Mouse (Mus musculus) hindbrain, postnatal 0 days (tissue): ENCODE results near the gene Igfbp4. TPM values are rescaled to one million over a fixed set of nuclear protein-coding genes. Genes with fewer than 3 reads are reported as not detected.

Experiments
- ATAC-seq: fragments of 200-750 bp; cut with Nextera tagmentation; 2 replicates; pipeline ENCODE4 v1.8.0; 2017; ENCODE audit warnings: mild to moderate bottlenecking, moderate TSS enrichment, moderate library complexity
- DNase-seq: peaks from one replicate; pipeline ENCODE4 v3.0.0-alpha.2; 2015; ENCODE audit warnings: low spot score
- H3K27ac ChIP-seq: fragments of 300-500 bp; sonication (generic); 2 replicates; pipeline ENCODE4 v1.5.1; 2014; ENCODE audit warnings: mild to moderate bottlenecking
- H3K27me3 ChIP-seq: fragments of 300-500 bp; sonication (generic); 2 replicates; pipeline ENCODE4 v1.6.1; 2014; ENCODE audit warnings: low read length, mixed read lengths; ENCODE audit not compliant: insufficient read depth
- H3K36me3 ChIP-seq: fragments of 300-500 bp; sonication (generic); 2 replicates; pipeline ENCODE4 v1.6.1; 2014; ENCODE audit warnings: low read length, mixed read lengths; ENCODE audit not compliant: insufficient read depth
- H3K4me1 ChIP-seq: fragments of 300-500 bp; sonication (generic); 2 replicates; pipeline ENCODE4 v1.6.1; 2014; ENCODE audit warnings: antibody characterized with exemption, low read length, mixed read lengths; ENCODE audit not compliant: insufficient read depth
- H3K4me2 ChIP-seq: fragments of 300-500 bp; sonication (generic); 2 replicates; pipeline ENCODE4 v1.6.1; 2014; ENCODE audit warnings: low read depth, mild to moderate bottlenecking, low read length, moderate library complexity, mixed read lengths
- H3K4me3 ChIP-seq: fragments of 300-500 bp; sonication (generic); 2 replicates; pipeline ENCODE4 v1.5.1; 2014; ENCODE audit warnings: low read length
- H3K9ac ChIP-seq: fragments of 300-500 bp; sonication (generic); replicated peaks from 2 replicates; pipeline ENCODE4 v1.6.1; 2014; ENCODE audit warnings: mild to moderate bottlenecking, low read length, moderate library complexity, mixed read lengths
- H3K9me3 ChIP-seq: fragments of 300-500 bp; sonication (generic); 2 replicates; pipeline ENCODE4 v1.6.1; 2016; ENCODE audit warnings: low read length, mixed read lengths
- CTCF ChIP-seq: IDR thresholded peaks from 2 replicates; pipeline ENCODE4 v1.5.1; 2016; ENCODE audit warnings: antibody characterized with exemption, control low read depth, low read depth
- WGBS: fragments of 180-500 bp; shearing (Covaris S2); extraction: QIAGEN DNeasy Blood & Tissue Kit; methylation state at CpG from one replicate; pipeline ENCODE4 v1.1.7; 2014; 5-methylcytosine and 5-hydroxymethylcytosine counted together
- polyA plus RNA-seq: library from polyadenylated mRNA; unstranded; fragments of >200 nt; fragmentation: Nextera tagmentation; extraction: Ambion mirVana; gene quantifications from 2 replicates; pipeline ENCODE4 v1.2.1, GENCODE M21; 2015
- total RNA-seq: library from RNA; depleted of rRNA; stranded (reverse); fragments of >200 nt; gene quantifications from 2 replicates; pipeline ENCODE4 v1.2.3, GENCODE M21; 2014; rRNA removed

Gene Igfbp4
- total and polyA plus RNA-seq, 2 experiments from 2014 or later: 81.3 to 103 TPM

DNA sequence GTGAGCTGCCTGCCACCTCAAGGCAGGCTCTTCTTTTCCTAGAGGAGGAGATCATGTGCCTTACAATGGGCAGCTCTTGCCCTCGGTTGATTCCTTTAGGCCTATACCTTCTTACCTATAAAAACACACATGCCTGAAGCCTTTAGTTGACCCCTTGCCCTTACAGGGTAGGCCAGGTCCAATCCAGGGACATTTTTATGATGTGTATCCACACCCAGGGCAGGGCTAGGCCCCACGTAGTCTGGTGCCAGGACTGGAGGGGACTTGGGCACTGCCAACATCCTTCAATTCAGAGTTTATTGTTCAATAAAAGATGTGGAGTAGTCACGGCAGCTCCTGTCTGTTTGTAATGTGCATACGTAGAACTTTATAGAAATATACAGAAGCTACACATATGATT lies 55.4 kb downstream of the Igfbp4 start:
- no peak for ATAC-seq
- WGBS: 72% methylated on average over 4 of the region's 4 CpGs
- no peak overlapping the region for H3K27ac ChIP-seq

GRCm38 (mm10) chr11:99096996-99097774 lies 56.1 kb downstream of the Igfbp4 start:
- no peak for TF ChIP-seq CTCF

More for the DNA sequence above, 55.4 kb downstream of the Igfbp4 start:
- Histone ChIP-seq H3K27me3 (no peaks in the 10 kb centered on the region), H3K4me2 (no peak overlapping the region), H3K36me3 (no peaks in the 10 kb centered on the region), H3K9me3 (no peaks in the 10 kb centered on the region), H3K4me3 (no peak overlapping the region), H3K9ac (no peak overlapping the region), H3K4me1 (no peaks in the 10 kb centered on the region)
- TF ChIP-seq CTCF: no peak
- DNase-seq: no peak

GRCm38 (mm10) chr11:99098924-99099323 lies 57.9 kb downstream of the Igfbp4 start:
- Histone ChIP-seq H3K9me3 (no peaks in the 10 kb centered on the region), H3K27me3 (no peaks in the 10 kb centered on the region), H3K9ac (no peak overlapping the region), H3K36me3 (no peaks in the 10 kb centered on the region), H3K4me3 (no peak overlapping the region), H3K4me1 (no peaks in the 10 kb centered on the region), H3K27ac (no peak overlapping the region), H3K4me2 (no peak overlapping the region)
- TF ChIP-seq CTCF: no peak
- WGBS: 92% methylated on average over 9 of the region's 9 CpGs
- DNase-seq (no peak), ATAC-seq (no peak)

More at GRCm38 (mm10) chr11:99096996-99097774, 56.1 kb downstream of the Igfbp4 start:
- Histone ChIP-seq H3K4me1 (no peaks in the 10 kb centered on the region), H3K27me3 (no peaks in the 10 kb centered on the region), H3K4me3 (no peak overlapping the region), H3K27ac (no peak overlapping the region), H3K4me2 (no peak overlapping the region), H3K36me3 (no peaks in the 10 kb centered on the region), H3K9ac (no peak overlapping the region), H3K9me3 (no peaks in the 10 kb centered on the region)
- WGBS: 72% methylated on average over 8 of the region's 8 CpGs
- no peak for ATAC-seq
- DNase-seq: no peak

- no peaks in the 10 kb centered on the region for H3K36me3 ChIP-seq
- H3K4me2 ChIP-seq: no peak overlapping the region
- H3K27me3 ChIP-seq: no peaks in the 10 kb centered on the region
- H3K4me1 ChIP-seq: no peaks in the 10 kb centered on the region
- H3K4me3 ChIP-seq: no peak overlapping the region
- ATAC-seq (no peak), DNase-seq (no peak)
- H3K9ac ChIP-seq: no peak overlapping the region
- TF ChIP-seq CTCF: no peak
- no peak overlapping the region for H3K27ac ChIP-seq
- no peaks in the 10 kb centered on the region for H3K9me3 ChIP-seq
- WGBS: 62% methylated on average over 7 of the region's 7 CpGs
Observed at GRCm38 (mm10) chr11:99099516-99099915, 58.5 kb downstream of the Igfbp4 start.

GRCm38 (mm10) chr11:99100215-99100614 lies 59.2 kb downstream of the Igfbp4 start:
- Histone ChIP-seq H3K9me3 (no peaks in the 10 kb centered on the region), H3K9ac (no peak overlapping the region), H3K36me3 (no peaks in the 10 kb centered on the region), H3K4me1 (no peaks in the 10 kb centered on the region), H3K27ac (no peak overlapping the region), H3K4me3 (no peak overlapping the region), H3K4me2 (no peak overlapping the region), H3K27me3 (no peaks in the 10 kb centered on the region)
- no peak for ATAC-seq
- DNase-seq: no peak
- no peak for TF ChIP-seq CTCF
- WGBS: 83% methylated on average over 5 of the region's 5 CpGs

GRCm38 (mm10) chr11:99101693-99102092 lies 60.6 kb downstream of the Igfbp4 start:
- Histone ChIP-seq H3K4me3 (no peak overlapping the region), H3K4me2 (no peak overlapping the region), H3K36me3 (no peaks in the 10 kb centered on the region), H3K9me3 (no peaks in the 10 kb centered on the region), H3K27ac (no peak overlapping the region), H3K9ac (no peak overlapping the region), H3K27me3 (no peaks in the 10 kb centered on the region), H3K4me1 (no peaks in the 10 kb centered on the region)
- ATAC-seq (no peak), DNase-seq (no peak)
- TF ChIP-seq CTCF: no peak
- WGBS: 87% methylated on average over 8 of the region's 8 CpGs

GRCm38 (mm10) chr11:99102575-99103270 lies 61.7 kb downstream of the Igfbp4 start:
- WGBS: 83% methylated on average over 9 of the region's 9 CpGs
- Histone ChIP-seq H3K4me2 (no peak overlapping the region), H3K4me1 (no peaks in the 10 kb centered on the region), H3K27ac (no peak overlapping the region), H3K9ac (no peak overlapping the region), H3K36me3 (no peaks in the 10 kb centered on the region), H3K27me3 (no peaks in the 10 kb centered on the region), H3K9me3 (no peaks in the 10 kb centered on the region), H3K4me3 (no peak overlapping the region)
- no peak for TF ChIP-seq CTCF
- DNase-seq (no peak), ATAC-seq (no peak)

Other genes starting within 250 kb of the Igfbp4 start
- gene Msl1, start 245.7 kb upstream of the Igfbp4 start, total RNA-seq: 77.7 and 94.3 TPM in 2 replicates
- gene Msl1, start 245.7 kb upstream of the Igfbp4 start, polyA plus RNA-seq: 25.0 and 25.4 TPM in 2 replicates
- gene Casc3, start 236.3 kb upstream of the Igfbp4 start, total RNA-seq: 24.4 and 74.0 TPM in 2 replicates
- 35.4 and 35.7 TPM in 2 replicates for gene Casc3, start 236.3 kb upstream of the Igfbp4 start, polyA plus RNA-seq
- 29.5 and 44.1 TPM in 2 replicates for gene Rapgefl1, start 204.5 kb upstream of the Igfbp4 start, total RNA-seq
- 11.0 TPM in 2 replicates for gene Rapgefl1, start 204.5 kb upstream of the Igfbp4 start, polyA plus RNA-seq
- 8.1 and 10.4 TPM in 2 replicates for gene Wipf2, start 177.6 kb upstream of the Igfbp4 start, total RNA-seq
- gene Wipf2, start 177.6 kb upstream of the Igfbp4 start, polyA plus RNA-seq: 3.5 and 3.7 TPM in 2 replicates
- gene Cdc6, start 133.4 kb upstream of the Igfbp4 start, total RNA-seq: 2.5 and 4.6 TPM in 2 replicates
- gene Cdc6, start 133.4 kb upstream of the Igfbp4 start, polyA plus RNA-seq: 3.0 and 3.4 TPM in 2 replicates
- gene Rara, start 113.4 kb upstream of the Igfbp4 start, total RNA-seq: 16.9 and 19.2 TPM in 2 replicates
- 8.1 and 9.5 TPM in 2 replicates for gene Rara, start 113.4 kb upstream of the Igfbp4 start, polyA plus RNA-seq
- gene Gjd3, start 58.2 kb upstream of the Igfbp4 start, total RNA-seq: 0.75 and 5.0 TPM in 2 replicates
- gene Gjd3, start 58.2 kb upstream of the Igfbp4 start, polyA plus RNA-seq: 4.8 and 5.9 TPM in 2 replicates
- gene Top2a, start 17.1 kb upstream of the Igfbp4 start, total RNA-seq: 43.8 and 44.4 TPM in 2 replicates
- 34.2 and 39.1 TPM in 2 replicates for gene Top2a, start 17.1 kb upstream of the Igfbp4 start, polyA plus RNA-seq
- gene Tns4, start 48.1 kb downstream of the Igfbp4 start, total RNA-seq: 1.3 TPM in 1 of 2 replicates, not detected in the other
- gene Tns4, start 48.1 kb downstream of the Igfbp4 start, polyA plus RNA-seq: 0.08 TPM in 1 of 2 replicates, not detected in the other
- gene Ccr7, start 113.8 kb downstream of the Igfbp4 start, total RNA-seq: 0.40 TPM in 1 of 2 replicates, not detected in the other
- not detected in 2 replicates for gene Ccr7, start 113.8 kb downstream of the Igfbp4 start, polyA plus RNA-seq
- 60.6 and 66.7 TPM in 2 replicates for gene Smarce1, start 189.8 kb downstream of the Igfbp4 start, total RNA-seq
- 186 and 188 TPM in 2 replicates for gene Smarce1, start 189.8 kb downstream of the Igfbp4 start, polyA plus RNA-seq
- 9.0 and 10.7 TPM in 2 replicates for gene Krt222, start 202.8 kb downstream of the Igfbp4 start, total RNA-seq
- 12.8 and 12.9 TPM in 2 replicates for gene Krt222, start 202.8 kb downstream of the Igfbp4 start, polyA plus RNA-seq
- gene Krt24, start 244.0 kb downstream of the Igfbp4 start, total RNA-seq: not detected in 2 replicates
- gene Krt24, start 244.0 kb downstream of the Igfbp4 start, polyA plus RNA-seq: 0.23 and 0.32 TPM in 2 replicates